11 mouse cellular contexts compared by ENCODE assay signal in the genomic region with DNA sequence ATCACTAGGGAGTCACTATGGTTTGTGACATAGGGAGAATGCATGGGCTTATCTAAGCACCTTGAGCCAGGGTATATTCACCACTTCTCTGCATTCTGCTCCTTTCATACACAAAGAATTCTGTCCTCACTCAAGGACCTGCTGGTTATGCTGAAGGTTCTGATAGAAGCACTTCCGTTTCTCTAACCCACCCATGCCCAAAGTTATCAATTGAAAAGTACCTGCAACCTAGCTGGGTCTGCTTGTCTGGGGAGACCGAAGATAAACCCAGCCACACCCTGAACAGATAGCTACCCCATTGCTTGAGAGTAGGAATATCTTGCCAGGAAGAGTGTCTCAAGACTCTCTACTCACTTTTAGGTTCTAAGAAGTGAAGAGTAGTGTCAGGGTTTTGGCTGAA.
DNase-seq lines count a peak whose midpoint lies in the region; ATAC-seq and TF ChIP-seq lines count a peak whose summit lies in the region.
"Had no signal": no experiment of that assay in that cellular context is flagged by ENCODE, and none has a peak within 500 bp of the region (broad histone marks: within the 10 kb centered on the region; RNA-seq: fewer than 3 reads in every experiment).

No protein-coding gene starts in this region.

- H3K27me3 ChIP-seq in heart, embryonic 12.5 days (replicated peaks): no peaks in the 10 kb centered on the region
- no peaks in the 10 kb centered on the region for H3K27me3 ChIP-seq in lung, postnatal 0 days (replicated peaks; ENCODE audit: insufficient read depth, low read length)
- H3K27me3 ChIP-seq in liver, embryonic 16.5 days (ENCODE audit: control insufficient read depth, insufficient read depth, low read depth, low read length): no peaks in the 10 kb centered on the region

- no peak for DNase-seq in heart, postnatal 36 days
- DNase-seq in lung, postnatal 0 days (ENCODE audit: low spot score): no peak
- no peak for DNase-seq in lung, postnatal 25 days (ENCODE audit: low spot score)
- no peak for DNase-seq in adrenal gland, adult 2 months
- no peak for DNase-seq in kidney, postnatal 14 days
- DNase-seq in left cerebral cortex, postnatal 25 days (ENCODE audit: low spot score in 2 of 2): no peak
- DNase-seq: retina, postnatal 1 day had no signal

- no peak for TF ChIP-seq CTCF in lung, postnatal 0 days (IDR thresholded peaks at IDR 0.05)

- no peaks in the 10 kb centered on the region for H3K9me3 ChIP-seq in heart, embryonic 12.5 days (replicated peaks)
- no peaks in the 10 kb centered on the region for H3K9me3 ChIP-seq in lung, postnatal 0 days (ENCODE audit: low read length)
- no peaks in the 10 kb centered on the region for H3K9me3 ChIP-seq in liver, embryonic 16.5 days (replicated peaks; ENCODE audit: control insufficient read depth, low read length)

- H3K36me3 ChIP-seq in heart, embryonic 12.5 days: peaks cover 9% of the 10 kb centered on the region
- H3K36me3 ChIP-seq in lung, postnatal 0 days (ENCODE audit: insufficient read depth, low read length): no peaks in the 10 kb centered on the region
- no peaks in the 10 kb centered on the region; the same call in 1 of the 2 replicates for H3K36me3 ChIP-seq in liver, embryonic 16.5 days (ENCODE audit: control insufficient read depth, insufficient read depth)

- no peak overlapping the region for H3K4me2 ChIP-seq in heart, embryonic 12.5 days
- H3K4me2 ChIP-seq in lung, postnatal 0 days (replicated peaks; ENCODE audit: low read depth, low read length): no peak overlapping the region
- H3K4me2 ChIP-seq in liver, embryonic 16.5 days (ENCODE audit: low read depth, low read length): peak overlapping the region; percentile 59

- peaks cover 85% of the 10 kb centered on the region for H3K4me1 ChIP-seq in heart, embryonic 12.5 days (replicated peaks)
- peaks cover 41% of the 10 kb centered on the region for H3K4me1 ChIP-seq in lung, postnatal 0 days (ENCODE audit: insufficient read depth, low read depth, low read length)
- H3K4me1 ChIP-seq in liver, embryonic 16.5 days (ENCODE audit: control insufficient read depth, low read depth, low read length): peaks cover 75% of the 10 kb centered on the region

- H3K4me3 ChIP-seq in heart, embryonic 12.5 days: no peak overlapping the region
- no peak overlapping the region for H3K4me3 ChIP-seq in lung, postnatal 0 days (ENCODE audit: low read depth, low read length)
- H3K4me3 ChIP-seq in liver, embryonic 16.5 days (ENCODE audit: low read depth, low read length): peak overlapping the region; percentile 12; the same call in 1 of the 2 replicates
- H3K4me3 ChIP-seq: myocyte had no signal

- no peak for TF ChIP-seq EP300 in lung, postnatal 0 days (IDR thresholded peaks at IDR 0.05)

- 55% methylated on average over 2 of the region's 2 CpGs for WGBS in heart, embryonic 12.5 days
- WGBS in lung, postnatal 0 days: 88% methylated on average over 2 of the region's 2 CpGs
- 29% methylated on average over 2 of the region's 2 CpGs for WGBS in liver, embryonic 16.5 days (ENCODE audit: insufficient replicate concordance)

- no peak for ATAC-seq in heart, embryonic 12.5 days (ENCODE audit: insufficient number of reproducible peaks, low FRiP score)
- ATAC-seq in lung, postnatal 0 days: no peak
- peak; percentile 86 for ATAC-seq in liver, embryonic 16.5 days (ENCODE audit: low read depth)
- ATAC-seq: forebrain, embryonic 14.5 days had no signal

- intact Hi-C loops in heart, postnatal 36 days (cut with DNase I): no loop called here
- intact Hi-C loops in left cerebral cortex, postnatal 25 days (cut with DNase I): no loop called here

- H3K27ac ChIP-seq in heart, embryonic 12.5 days (ENCODE audit: poor library complexity, severe bottlenecking): peak overlapping the region; percentile 81
- H3K27ac ChIP-seq in lung, postnatal 0 days (ENCODE audit: low read length): peak overlapping the region; percentile 43; the same call in 1 of the 2 replicates
- H3K27ac ChIP-seq in liver, embryonic 16.5 days (ENCODE audit: low read length): peak overlapping the region; percentile 83

- H3K9ac ChIP-seq in heart, embryonic 12.5 days: no peak overlapping the region
- no peak overlapping the region for H3K9ac ChIP-seq in lung, postnatal 0 days (replicated peaks; ENCODE audit: low read depth)
- peak overlapping the region; percentile 56 for H3K9ac ChIP-seq in liver, embryonic 16.5 days (ENCODE audit: low read depth, low read length)
